Mouse (Mus musculus) forelimb bud, embryonic 11.5 days (tissue): Measurements from ENCODE around the gene Fgd5.
A peak's percentile ranks its signal among the peaks of the same experiment; 100 is the strongest.

ENCODE experiments used
- DNase-seq: peaks from one replicate; pipeline ENCODE4 v3.0.0-alpha.2; 2012; ENCODE audit warnings: low read depth, low spot score

Gene Fgd5

GRCm38 (mm10) chr6:92004806-92005205 lies 26.1 kb downstream of the Fgd5 start:
- no peak for DNase-seq

- DNase-seq = no peak
Measured at GRCm38 (mm10) chr6:92010895-92011294, 32.2 kb downstream of the Fgd5 start.

- no peak for DNase-seq
Measured at GRCm38 (mm10) chr6:92012413-92012812, 33.7 kb downstream of the Fgd5 start.

GRCm38 (mm10) chr6:92013035-92013434 lies 34.4 kb downstream of the Fgd5 start:
- no peak for DNase-seq

GRCm38 (mm10) chr6:92013620-92014019 lies 34.9 kb downstream of the Fgd5 start:
- no peak for DNase-seq

- no peak for DNase-seq
Measured at GRCm38 (mm10) chr6:92014936-92015335, 36.3 kb downstream of the Fgd5 start.

GRCm38 (mm10) chr6:92015848-92016247 lies 37.2 kb downstream of the Fgd5 start:
- DNase-seq = no peak

- DNase-seq = no peak
Measured at GRCm38 (mm10) chr6:92016738-92017137, 38.1 kb downstream of the Fgd5 start.

GRCm38 (mm10) chr6:92018421-92018820 lies 39.7 kb downstream of the Fgd5 start:
- DNase-seq = no peak

DNA sequence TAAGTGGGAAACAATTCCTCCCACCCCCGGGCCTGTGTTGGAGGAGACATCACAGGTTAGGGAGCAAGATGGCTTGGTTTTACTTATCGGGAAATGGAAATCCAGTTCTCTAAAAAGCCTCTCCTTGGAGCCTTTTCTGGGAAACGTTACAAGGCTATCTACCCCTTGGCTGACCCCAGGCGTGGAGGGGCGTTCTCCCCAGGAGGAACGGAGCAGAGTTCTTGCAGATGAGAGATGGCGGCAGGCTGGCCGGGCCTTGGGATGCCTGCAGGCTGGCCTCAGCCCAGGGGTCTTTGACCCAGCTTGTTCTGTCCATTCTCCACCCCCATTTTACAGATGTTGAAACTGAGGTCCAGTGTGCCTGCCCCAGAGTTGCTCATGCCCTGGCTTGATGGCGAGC lies 42.4 kb downstream of the Fgd5 start:
- DNase-seq = no peak

- no peak for DNase-seq
Measured at GRCm38 (mm10) chr6:92021506-92021905, 42.8 kb downstream of the Fgd5 start.

GRCm38 (mm10) chr6:92025252-92025651 lies 46.6 kb downstream of the Fgd5 start:
- DNase-seq = no peak

GRCm38 (mm10) chr6:92027379-92027778 lies 48.7 kb downstream of the Fgd5 start:
- no peak for DNase-seq

DNA sequence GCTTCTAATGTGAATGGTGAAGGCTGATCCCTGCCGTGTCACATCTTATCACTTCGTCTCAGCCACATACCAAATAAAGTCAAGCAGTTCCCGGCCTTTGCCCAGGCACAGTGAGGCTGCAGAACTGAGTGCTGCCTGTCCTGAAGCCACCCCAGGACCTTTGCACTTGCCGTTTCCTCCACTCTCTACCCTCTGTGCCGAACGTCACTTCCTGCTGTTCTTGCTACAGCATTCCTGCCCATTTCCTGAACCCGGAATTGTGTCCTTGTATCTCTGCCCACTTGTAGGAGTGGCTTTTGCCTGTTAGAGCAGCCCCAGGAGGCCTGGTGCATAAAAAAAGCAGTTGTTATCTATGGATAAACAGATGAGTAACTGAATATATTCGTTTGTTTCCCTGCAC lies 52.0 kb downstream of the Fgd5 start:
- no peak for DNase-seq

DNA sequence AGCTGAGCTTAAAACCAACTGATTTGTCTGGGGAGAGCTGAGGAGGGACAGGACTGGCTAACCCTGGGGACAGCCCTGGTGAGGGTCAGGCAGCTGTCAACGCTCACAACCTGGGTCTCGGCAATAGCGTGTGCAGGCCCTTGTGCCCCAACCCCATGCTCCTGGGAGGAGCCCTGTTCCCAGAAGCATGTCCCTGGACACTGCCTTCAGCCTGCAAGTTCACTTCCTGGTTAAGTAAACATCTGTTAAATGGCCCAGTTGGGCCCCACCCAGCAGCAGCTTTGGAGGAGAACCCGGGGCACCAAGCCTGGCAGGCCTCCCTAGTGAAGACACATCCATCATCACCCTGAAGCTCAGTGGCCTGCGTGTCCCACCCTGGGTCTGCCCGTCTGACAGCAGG lies 56.0 kb downstream of the Fgd5 start:
- DNase-seq = no peak

GRCm38 (mm10) chr6:92036372-92036771 lies 57.7 kb downstream of the Fgd5 start:
- no peak for DNase-seq

DNA sequence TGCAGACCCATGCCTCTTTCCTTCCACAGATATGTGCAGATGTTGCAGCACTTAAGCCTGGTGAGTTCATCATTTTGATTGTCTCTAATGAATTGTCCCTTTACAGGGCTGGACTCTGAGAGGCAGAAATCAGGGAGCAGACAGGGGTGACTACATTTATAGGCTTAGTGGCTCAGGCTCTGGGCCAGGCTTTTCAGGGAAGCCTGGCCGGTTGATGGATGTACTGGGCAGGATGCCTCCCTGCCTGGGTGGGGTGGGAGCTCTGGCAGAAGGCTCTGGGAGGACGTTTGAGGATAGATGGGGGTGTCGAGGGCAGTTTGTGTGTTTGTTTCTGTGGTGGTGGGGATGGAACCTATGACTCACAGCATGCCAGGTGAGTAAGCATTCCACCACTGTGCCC lies 59.5 kb downstream of the Fgd5 start:
- DNase-seq = no peak

DNA sequence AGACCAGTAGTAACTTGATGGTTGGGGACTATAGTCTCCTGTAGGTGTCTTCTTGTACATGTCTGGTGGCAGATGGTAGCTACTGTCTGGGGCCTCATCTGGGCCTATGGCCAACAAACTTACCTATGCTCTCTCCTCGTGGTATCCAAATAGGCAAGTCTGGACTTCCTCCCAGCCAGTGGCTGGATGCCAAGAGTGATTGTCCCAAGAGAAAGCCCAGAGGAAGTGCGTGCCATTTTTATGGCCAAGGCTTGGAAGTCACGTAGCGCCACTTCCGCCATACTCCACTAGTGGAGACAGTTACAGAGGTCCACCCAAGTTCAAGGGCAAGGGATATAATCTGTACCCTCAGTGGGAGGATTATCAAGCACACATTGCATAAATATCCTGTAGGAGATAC lies 62.6 kb downstream of the Fgd5 start:
- DNase-seq = no peak

DNA sequence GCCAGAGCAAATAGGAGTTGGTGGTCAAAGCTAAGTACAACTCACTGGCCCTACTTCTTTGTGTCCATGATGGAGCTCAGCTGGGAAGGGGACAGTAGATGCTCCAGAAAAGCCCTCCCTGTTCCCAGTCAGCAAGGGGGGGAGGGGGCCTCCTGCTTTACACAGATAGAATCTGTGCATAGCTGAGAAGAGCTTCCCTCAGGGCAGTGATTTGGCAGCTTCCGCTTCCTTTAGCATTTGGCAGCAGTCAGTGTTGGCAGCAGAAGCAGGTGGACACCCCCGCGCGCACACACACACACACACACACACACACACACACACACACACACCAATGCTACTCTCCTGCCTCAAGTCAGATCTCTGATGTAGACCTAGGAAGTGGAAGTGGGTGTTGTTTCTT lies 63.4 kb downstream of the Fgd5 start:
- no peak for DNase-seq

DNA sequence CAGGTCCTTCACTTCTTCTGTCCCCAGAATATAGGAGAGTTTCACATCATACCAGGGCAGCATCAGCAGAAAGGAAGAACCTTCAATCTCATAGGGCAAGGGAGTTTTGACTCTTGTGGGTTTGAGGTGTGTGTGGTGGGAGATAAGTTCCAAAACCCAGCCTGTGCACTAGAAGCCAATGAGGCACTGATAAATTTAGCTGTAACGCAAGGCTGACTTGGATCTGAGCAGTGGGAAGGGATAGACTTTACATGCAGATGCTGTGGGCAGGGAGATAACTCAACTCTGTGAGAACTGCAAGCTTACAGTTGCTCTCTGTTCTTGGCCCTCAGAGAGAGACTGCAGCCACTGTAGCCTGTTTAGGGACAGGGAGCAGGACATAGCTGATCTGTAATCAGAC lies 64.2 kb downstream of the Fgd5 start:
- no peak for DNase-seq

DNA sequence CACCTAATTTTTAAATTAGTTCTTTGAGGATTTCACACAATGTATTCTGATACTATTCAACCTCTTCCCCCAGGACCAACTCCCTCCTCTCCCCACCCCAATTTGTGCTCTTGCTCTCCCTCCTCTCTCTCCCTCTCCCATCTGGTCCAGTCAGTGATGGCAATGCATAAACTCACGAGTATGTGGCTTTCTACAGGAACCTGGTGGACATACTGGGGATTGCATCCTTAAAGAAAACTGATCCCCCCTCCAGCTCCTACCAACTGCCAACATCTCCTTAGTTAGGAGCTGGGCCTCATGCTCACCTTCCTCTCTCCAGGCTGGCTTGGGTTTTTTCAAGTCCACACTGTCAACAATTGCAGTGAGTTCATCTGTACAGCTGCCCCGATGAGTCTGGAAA lies 79.1 kb downstream of the Fgd5 start:
- peak; percentile 18 for DNase-seq

- DNase-seq = no peak
Measured at GRCm38 (mm10) chr6:92061725-92062124, 83.0 kb downstream of the Fgd5 start.

- DNase-seq = no peak
Measured at GRCm38 (mm10) chr6:92063452-92063851, 84.8 kb downstream of the Fgd5 start.

- DNase-seq = no peak
Measured at GRCm38 (mm10) chr6:92064101-92064500, 85.4 kb downstream of the Fgd5 start.
